Mouse (Mus musculus) midbrain, embryonic 10.5 days (tissue): Measurements from ENCODE around the gene Tekt3. TPM values are rescaled to one million over a fixed set of nuclear protein-coding genes. Genes with fewer than 3 reads are reported as not detected.

Experiments used
- DNase-seq: peaks from one replicate; pipeline ENCODE4 v3.0.0-alpha.2; 2017; ENCODE audit warnings: low spot score
- H3K27ac ChIP-seq: fragments of 300-500 bp; sonication (generic); replicated peaks from 2 replicates; pipeline ENCODE4 v1.5.1; 2016; ENCODE audit warnings: mild to moderate bottlenecking
- H3K27me3 ChIP-seq: fragments of 300-500 bp; sonication (generic); 2 replicates; pipeline ENCODE4 v1.6.1; 2016; ENCODE audit warnings: low read depth, mild to moderate bottlenecking; ENCODE audit not compliant: poor library complexity, severe bottlenecking
- H3K36me3 ChIP-seq: fragments of 300-500 bp; sonication (generic); 2 replicates; pipeline ENCODE4 v1.6.1; 2016; ENCODE audit warnings: mild to moderate bottlenecking, moderate library complexity
- H3K4me1 ChIP-seq: fragments of 300-500 bp; sonication (generic); 2 replicates; pipeline ENCODE4 v1.6.1; 2016
- H3K4me3 ChIP-seq: fragments of 300-500 bp; sonication (generic); 2 replicates; pipeline ENCODE4 v1.5.1; 2016; ENCODE audit warnings: mild to moderate bottlenecking, moderate library complexity
- H3K9me3 ChIP-seq: fragments of 300-500 bp; sonication (generic); replicated peaks from 2 replicates; pipeline ENCODE4 v1.6.1; 2016; ENCODE audit warnings: mild to moderate bottlenecking
- WGBS: fragments of 180-500 bp; shearing (Covaris S2); methylation state at CpG from one replicate; pipeline ENCODE4 v1.1.7; 2016; 5-methylcytosine and 5-hydroxymethylcytosine counted together
- polyA plus RNA-seq: library from polyadenylated mRNA; unstranded; fragments of >200 nt; fragmentation: Nextera tagmentation; extraction: Ambion mirVana; gene quantifications from 2 replicates; pipeline ENCODE4 v1.2.1, GENCODE M21; 2016

The Tekt3 gene
- polyA plus RNA-seq, 1 experiment from 2014 or later, result not detected

DNA sequence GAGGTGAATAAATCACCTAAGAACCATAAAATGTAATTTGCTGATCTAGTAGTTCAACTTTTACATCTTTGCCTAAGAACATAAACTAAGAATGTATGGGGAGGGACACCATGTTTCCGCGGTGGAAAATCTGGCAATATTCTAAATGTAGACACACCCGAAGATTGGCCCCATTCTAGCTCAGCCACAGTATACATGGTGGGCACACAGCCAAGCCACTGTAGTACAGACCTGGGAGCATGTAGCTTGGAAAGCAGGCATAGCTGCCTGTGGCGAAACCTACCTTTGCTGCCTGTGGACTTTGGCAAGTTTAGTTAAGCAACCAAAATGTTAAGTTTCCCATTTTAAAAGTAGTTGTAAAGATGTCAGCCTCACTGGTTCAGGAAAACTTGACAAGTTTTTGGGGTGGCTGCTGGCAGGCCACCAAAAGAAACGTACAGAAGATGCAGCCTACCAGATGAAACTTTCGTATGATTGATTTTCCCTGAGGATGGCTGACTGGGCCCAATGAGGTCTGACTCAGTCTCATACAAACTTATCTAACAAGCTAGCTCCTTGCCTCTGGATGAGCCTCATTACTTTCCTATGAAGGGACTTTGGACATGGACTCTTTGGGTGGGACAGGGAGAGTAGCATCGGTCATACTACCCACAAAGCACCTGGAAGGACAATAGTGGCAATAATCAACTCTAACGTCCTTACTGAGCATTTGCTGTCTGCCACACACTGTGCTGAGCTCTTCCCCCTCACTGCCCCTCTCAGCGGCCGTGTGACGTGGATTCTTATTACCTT lies 25.8 kb upstream of the Tekt3 start:
- no peak for DNase-seq
- H3K36me3 ChIP-seq, result no peaks in the 10 kb centered on the region
- H3K27ac ChIP-seq, result no peak overlapping the region
- H3K9me3 ChIP-seq, result no peaks in the 10 kb centered on the region
- no peak overlapping the region for H3K4me3 ChIP-seq
- H3K4me1 ChIP-seq, result peaks cover 6% of the 10 kb centered on the region
- 86% methylated on average over 11 of the region's 11 CpGs for WGBS
- no peaks in the 10 kb centered on the region for H3K27me3 ChIP-seq

DNA sequence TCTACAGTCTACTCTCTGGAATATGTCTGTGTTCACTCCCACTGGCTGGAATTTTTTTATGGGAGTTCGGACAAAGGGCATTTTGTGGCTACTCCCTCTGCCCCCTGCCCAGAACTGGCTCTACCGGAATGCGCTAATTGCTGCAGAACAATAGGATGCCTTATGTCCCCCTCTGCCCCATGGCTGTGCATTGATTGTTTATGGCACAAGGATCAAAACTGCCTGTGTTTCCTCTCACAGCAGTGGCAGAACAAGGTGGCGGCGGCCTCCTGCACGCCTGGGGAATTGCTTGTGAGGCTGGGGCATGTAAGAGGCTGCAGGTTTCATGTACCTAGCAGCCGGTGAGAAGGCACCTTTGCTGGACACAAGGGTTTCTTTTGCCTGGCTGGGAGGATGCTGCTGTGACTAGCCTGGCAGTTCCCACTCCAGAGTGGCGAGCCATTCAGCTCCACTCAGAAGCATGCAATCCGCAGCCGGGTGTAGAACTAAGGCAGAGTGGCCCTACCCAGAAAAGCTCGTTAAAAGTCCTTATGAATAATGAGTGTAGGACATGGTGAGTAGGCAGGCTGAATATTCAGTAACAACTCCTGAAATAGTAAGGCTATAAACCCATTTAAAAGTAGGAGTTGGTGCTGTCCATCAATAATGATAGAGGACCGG lies 21.3 kb upstream of the Tekt3 start:
- H3K9me3 ChIP-seq, result no peaks in the 10 kb centered on the region
- no peak overlapping the region for H3K27ac ChIP-seq
- no peaks in the 10 kb centered on the region for H3K27me3 ChIP-seq
- H3K4me1 ChIP-seq, result peaks cover 6% of the 10 kb centered on the region
- H3K4me3 ChIP-seq, result no peak overlapping the region
- no peaks in the 10 kb centered on the region for H3K36me3 ChIP-seq
- 78% methylated on average over 12 of the region's 12 CpGs for WGBS
- DNase-seq, result no peak

DNA sequence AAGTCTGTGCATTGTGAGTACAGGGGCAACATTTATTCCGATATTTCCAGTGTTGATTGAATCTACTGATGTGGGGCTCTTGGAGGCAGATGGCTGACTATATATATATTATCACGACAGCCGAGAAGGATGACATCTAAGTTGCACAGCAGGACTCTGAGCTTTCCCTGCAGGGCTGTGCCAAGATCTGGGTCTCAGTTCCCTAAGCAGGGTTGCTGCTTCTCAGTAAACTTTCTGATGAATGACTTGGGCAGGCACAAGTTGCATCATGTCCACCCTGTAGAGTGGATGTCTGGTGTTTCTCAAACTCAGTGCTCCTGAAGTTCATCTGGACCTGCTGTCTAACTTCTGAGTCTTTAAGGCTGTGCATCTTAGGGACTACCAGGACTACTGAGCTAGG lies 15.7 kb upstream of the Tekt3 start:
- Histone ChIP-seq H3K36me3 (no peaks in the 10 kb centered on the region), H3K4me3 (no peak overlapping the region), H3K9me3 (no peaks in the 10 kb centered on the region), H3K4me1 (no peaks in the 10 kb centered on the region), H3K27me3 (no peaks in the 10 kb centered on the region), H3K27ac (no peak overlapping the region)
- no peak for DNase-seq
- WGBS, result 93% methylated on average over 3 of the region's 3 CpGs

DNA sequence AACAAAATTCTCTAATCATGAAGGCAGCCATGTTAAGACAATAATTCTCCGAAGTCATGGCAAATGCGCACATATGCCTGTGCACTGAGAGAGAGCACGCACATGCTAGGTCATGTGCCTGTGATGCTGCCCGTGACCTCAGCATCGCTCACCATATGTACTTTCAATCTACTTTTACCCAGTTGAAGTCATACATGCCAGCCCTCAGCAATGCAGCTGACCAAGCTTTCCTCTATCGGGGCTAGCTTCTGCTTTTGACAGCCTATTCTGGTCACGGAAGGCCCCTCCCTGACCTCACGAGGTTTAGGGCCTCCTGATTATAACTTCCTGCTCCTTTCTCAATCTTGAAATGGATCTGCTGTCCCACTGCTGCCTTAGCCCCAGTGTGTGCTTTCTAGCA lies 15.1 kb upstream of the Tekt3 start:
- H3K9me3 ChIP-seq, result no peaks in the 10 kb centered on the region

DNA sequence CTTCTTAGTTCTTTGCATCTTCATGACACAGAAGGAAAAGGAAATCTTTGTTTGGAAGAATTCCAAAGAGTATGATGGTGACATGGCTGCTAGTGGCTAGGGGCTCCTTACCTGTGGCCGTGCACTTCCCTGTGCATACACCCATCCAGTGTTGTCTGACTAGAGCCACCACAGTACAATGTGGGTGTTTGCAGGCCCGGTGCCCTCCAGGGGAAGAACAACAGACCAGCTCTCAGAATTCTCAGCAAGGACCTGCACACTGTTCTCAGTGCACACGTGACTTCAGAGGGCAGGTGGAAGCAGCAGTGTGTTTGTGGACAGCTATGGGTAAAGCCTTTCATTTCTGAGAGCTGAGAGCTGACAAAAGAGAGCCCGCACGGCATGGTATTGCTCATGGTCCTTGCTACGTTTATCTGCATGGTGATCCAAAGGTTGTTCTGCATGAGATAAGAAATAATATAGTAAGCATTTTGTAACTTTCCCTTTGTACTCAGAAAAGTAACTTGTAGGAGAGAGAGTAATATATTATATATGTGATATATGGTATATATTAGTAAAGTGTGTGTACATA lies 11.0 kb upstream of the Tekt3 start:
- WGBS, result 91% methylated on average over 6 of the region's 6 CpGs
- no peaks in the 10 kb centered on the region for H3K27me3 ChIP-seq
- no peaks in the 10 kb centered on the region for H3K9me3 ChIP-seq
- H3K4me1 ChIP-seq, result no peaks in the 10 kb centered on the region
- no peaks in the 10 kb centered on the region for H3K36me3 ChIP-seq
- no peak overlapping the region for H3K27ac ChIP-seq
- no peak overlapping the region for H3K4me3 ChIP-seq
- DNase-seq, result no peak

More for the DNA sequence above, 15.1 kb upstream of the Tekt3 start:
- H3K27ac ChIP-seq, result no peak overlapping the region
- H3K36me3 ChIP-seq, result no peaks in the 10 kb centered on the region
- H3K4me3 ChIP-seq, result no peak overlapping the region
- DNase-seq, result no peak
- H3K4me1 ChIP-seq, result no peaks in the 10 kb centered on the region
- WGBS, result 94% methylated on average over 8 of the region's 8 CpGs
- H3K27me3 ChIP-seq, result no peaks in the 10 kb centered on the region

DNA sequence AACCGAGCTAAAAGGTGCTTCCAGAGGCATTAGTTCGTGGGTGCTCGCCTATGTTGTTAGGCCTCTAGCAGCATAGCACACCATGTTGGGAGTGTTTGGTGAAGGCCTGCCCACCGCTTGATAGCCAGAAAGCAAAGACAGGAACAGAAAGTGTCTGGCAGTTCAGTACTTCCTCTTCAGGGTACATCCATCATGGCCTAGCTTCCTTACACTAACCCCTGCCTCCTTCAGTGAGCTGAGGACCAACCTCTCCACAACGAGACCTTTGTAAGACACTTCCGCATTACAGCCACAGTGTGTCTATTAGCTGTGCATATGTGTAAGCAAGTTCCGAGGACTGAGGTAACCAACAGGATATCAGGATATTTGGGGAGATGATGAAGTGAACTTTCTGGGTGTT lies 10.4 kb upstream of the Tekt3 start:
- H3K36me3 ChIP-seq, result no peaks in the 10 kb centered on the region
- 89% methylated on average over 7 of the region's 7 CpGs for WGBS
- H3K27me3 ChIP-seq, result no peaks in the 10 kb centered on the region
- no peak overlapping the region for H3K4me3 ChIP-seq
- no peaks in the 10 kb centered on the region for H3K9me3 ChIP-seq
- no peak overlapping the region for H3K27ac ChIP-seq
- DNase-seq, result no peak
- H3K4me1 ChIP-seq, result no peaks in the 10 kb centered on the region

DNA sequence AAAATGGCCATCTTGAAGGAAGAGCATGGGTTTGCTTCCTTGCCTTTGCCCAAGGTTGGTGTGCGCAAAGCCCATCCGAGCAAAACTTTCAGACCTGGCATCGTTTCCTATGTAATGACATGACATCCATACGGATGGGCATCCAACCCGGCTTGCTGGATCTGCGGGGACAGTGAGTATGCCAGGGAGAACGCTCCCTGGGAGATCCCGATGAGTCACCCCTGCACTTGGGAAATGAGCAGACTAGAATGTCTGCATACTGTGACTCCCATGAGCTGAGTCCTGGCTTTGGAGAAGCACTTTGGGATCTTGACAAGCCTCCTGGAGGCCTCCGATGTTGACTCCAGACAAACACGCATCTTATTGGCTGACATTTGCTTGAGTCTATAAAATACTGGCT lies 9.5 kb upstream of the Tekt3 start:
- 96% methylated on average over 10 of the region's 10 CpGs for WGBS
- Histone ChIP-seq H3K27me3 (no peaks in the 10 kb centered on the region), H3K27ac (no peak overlapping the region)

DNA sequence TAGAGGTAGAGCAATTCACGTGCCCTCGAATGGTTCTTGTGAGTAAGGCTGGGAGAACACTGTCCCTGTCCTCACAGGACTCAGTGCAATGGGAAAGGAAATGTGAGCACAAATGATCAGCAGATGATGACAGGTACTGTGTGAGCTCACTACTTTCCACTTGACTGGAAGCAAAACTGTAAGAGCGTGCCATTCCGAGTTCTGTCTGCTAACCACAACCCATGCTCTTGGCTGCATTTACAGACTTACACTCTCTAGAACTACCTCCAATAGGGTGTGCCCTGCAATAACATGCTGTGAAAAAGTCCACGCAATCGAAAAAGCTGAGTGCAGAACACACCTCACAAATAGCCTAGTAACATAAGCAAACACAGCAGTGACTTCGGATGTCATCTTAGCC lies 5.9 kb upstream of the Tekt3 start:
- H3K4me1 ChIP-seq, result no peaks in the 10 kb centered on the region
- no peak overlapping the region for H3K27ac ChIP-seq
- H3K36me3 ChIP-seq, result no peaks in the 10 kb centered on the region
- no peak overlapping the region for H3K4me3 ChIP-seq
- no peaks in the 10 kb centered on the region for H3K9me3 ChIP-seq
- H3K27me3 ChIP-seq, result no peaks in the 10 kb centered on the region
- DNase-seq, result no peak
- WGBS, result 93% methylated on average over 7 of the region's 7 CpGs

More for the DNA sequence above, 9.5 kb upstream of the Tekt3 start:
- H3K9me3 ChIP-seq, result no peaks in the 10 kb centered on the region
- no peaks in the 10 kb centered on the region for H3K36me3 ChIP-seq
- no peaks in the 10 kb centered on the region for H3K4me1 ChIP-seq
- DNase-seq, result no peak
- H3K4me3 ChIP-seq, result no peak overlapping the region

DNA sequence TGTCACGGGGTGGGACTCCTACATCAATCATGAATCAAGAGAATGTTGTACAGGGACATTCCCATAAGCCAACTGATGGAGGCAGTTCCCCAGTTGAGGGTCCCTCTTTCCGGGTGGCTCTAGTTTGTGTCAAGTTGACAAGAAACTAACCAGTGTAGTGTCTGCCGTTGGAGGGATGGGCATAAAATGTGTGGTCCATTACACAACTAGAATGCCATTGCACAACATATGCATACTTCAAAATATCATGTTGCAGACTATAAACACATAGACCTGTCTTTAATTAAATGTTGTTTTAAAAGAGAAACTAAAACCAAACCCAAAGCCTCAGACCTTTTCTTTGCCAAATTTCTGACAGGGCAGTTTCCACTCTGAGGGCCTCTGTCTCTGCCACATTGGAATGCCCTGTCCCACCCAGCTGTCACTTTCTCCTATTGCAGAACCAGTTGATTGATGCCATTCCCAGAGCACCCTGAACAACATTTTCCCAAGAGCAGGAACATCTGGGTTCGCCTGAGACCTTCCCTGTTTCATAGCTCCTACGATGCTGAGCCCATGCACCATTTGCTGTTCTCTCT lies 3.0 kb upstream of the Tekt3 start:
- WGBS, result 84% methylated on average over 5 of the region's 5 CpGs
- DNase-seq, result no peak
- Histone ChIP-seq H3K4me1 (peaks cover 8% of the 10 kb centered on the region), H3K27ac (no peak overlapping the region), H3K4me3 (no peak overlapping the region), H3K27me3 (peaks cover 6% of the 10 kb centered on the region), H3K36me3 (no peaks in the 10 kb centered on the region), H3K9me3 (no peaks in the 10 kb centered on the region)

DNA sequence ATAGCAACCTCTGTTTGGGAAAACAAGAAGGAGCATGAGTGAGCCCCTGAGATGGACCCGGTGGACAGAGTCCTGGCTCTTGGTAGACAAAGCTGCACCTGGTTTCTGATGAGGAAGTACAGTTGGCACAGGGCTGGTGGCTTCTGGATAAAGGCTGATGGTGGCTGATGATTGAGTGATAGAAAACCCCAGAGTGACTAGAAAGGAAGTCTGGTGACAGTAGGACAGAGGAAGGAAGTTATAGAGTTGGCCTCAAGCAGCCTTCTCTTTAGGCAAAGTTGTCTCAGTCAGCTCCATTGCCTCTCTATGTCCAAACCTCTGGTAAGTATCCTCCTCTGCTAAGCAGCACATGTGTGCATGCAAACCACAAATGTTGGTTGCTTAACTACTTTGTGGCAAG lies 1.5 kb upstream of the Tekt3 start:
- DNase-seq, result no peak
- no peak overlapping the region for H3K27ac ChIP-seq
- peaks cover 6% of the 10 kb centered on the region for H3K27me3 ChIP-seq
- H3K9me3 ChIP-seq, result no peaks in the 10 kb centered on the region
- H3K4me3 ChIP-seq, result no peak overlapping the region
- H3K36me3 ChIP-seq, result no peaks in the 10 kb centered on the region
- WGBS, result 86% methylated on average over 1 of the region's 1 CpGs
- H3K4me1 ChIP-seq, result peaks cover 8% of the 10 kb centered on the region

DNA sequence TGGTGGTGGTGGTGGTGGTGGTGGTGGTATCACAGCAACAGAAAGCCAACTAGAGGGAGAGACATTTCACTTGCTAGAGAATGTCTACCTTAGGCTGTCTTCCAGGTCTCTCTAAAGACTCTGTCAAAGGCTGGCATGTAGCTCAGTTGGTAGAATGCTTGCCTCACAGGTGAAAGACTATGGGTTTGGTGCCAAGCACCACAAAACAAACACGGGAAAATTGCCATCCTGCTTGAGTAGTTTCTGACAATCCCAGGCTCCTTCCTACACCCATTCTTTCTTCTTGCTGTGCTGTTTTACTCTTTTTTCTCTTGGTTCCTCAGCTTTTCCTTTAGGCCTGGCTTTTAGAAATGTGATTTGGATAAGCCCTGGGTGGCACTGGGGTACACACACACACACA lies 5.1 kb downstream of the Tekt3 start:
- Histone ChIP-seq H3K9me3 (no peaks in the 10 kb centered on the region), H3K36me3 (no peaks in the 10 kb centered on the region), H3K4me3 (no peak overlapping the region), H3K27ac (no peak overlapping the region), H3K27me3 (no peaks in the 10 kb centered on the region), H3K4me1 (peaks cover 3% of the 10 kb centered on the region)
- 83% methylated on average over 1 of the region's 1 CpGs for WGBS
- no peak for DNase-seq

DNA sequence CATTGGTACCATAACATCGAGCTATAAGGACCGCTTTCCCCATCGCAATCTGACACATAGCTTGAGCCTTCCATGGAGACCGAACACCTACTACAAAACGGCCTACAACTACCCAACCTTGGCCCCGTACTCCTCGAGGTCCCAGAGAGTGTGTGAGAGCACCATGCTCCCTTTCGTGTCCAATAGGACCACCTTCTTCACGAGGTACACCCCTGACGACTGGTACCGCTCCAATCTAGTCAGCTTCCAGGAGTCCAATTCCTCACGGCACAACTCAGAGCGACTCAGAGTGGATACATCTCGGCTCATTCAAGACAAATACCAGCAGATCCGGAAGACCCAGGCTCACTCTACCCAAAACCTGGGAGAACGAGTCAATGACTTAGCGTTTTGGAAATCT lies 8.6 kb downstream of the Tekt3 start:
- 93% methylated on average over 17 of the region's 17 CpGs for WGBS
- no peak overlapping the region for H3K4me3 ChIP-seq
- no peaks in the 10 kb centered on the region for H3K36me3 ChIP-seq
- no peak overlapping the region for H3K27ac ChIP-seq
- no peaks in the 10 kb centered on the region for H3K9me3 ChIP-seq
- no peaks in the 10 kb centered on the region for H3K27me3 ChIP-seq
- no peak for DNase-seq
- H3K4me1 ChIP-seq, result no peaks in the 10 kb centered on the region

DNA sequence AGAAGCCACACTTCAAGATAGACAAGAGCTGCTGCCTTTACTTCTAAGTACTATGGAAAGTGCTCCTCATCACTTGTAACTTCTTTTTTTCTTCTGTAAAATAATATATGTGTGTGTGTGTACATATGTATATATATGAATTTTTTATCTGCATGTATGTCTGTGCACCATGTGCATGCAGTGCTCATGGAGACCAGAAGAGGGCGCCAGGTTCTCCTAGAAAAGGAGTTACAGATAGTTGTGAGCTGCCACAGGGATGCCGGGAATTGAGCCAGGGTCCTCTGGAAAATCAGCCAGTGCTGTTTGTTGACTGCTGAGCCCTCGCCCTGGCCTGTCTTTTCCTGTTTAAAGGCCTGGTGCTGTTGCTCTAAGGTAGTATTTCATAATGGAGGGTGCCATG lies 23.1 kb downstream of the Tekt3 start:
- WGBS, result 78% methylated on average over 3 of the region's 3 CpGs

More for the DNA sequence above, 23.1 kb downstream of the Tekt3 start:
- Histone ChIP-seq H3K4me1 (no peaks in the 10 kb centered on the region), H3K36me3 (no peaks in the 10 kb centered on the region), H3K9me3 (peaks cover 4% of the 10 kb centered on the region), H3K4me3 (no peak overlapping the region), H3K27ac (no peak overlapping the region), H3K27me3 (no peaks in the 10 kb centered on the region)
- no peak for DNase-seq
